Mouse (Mus musculus) embryonic facial prominence, embryonic 11.5 days (tissue): ENCODE measurements around the gene Nagk. TPM values are rescaled to one million over a fixed set of nuclear protein-coding genes. Genes with fewer than 3 reads are reported as not detected.
"Not testable (repeated sequence)": the region's sequence is repeated elsewhere in the genome, so short reads cannot be mapped to it uniquely, and the experiment has no call there.

Experiments used
- ATAC-seq: fragments of 200-750 bp; cut with Nextera tagmentation; replicated peaks from 2 replicates; pipeline ENCODE4 v1.8.0; 2017; ENCODE audit warnings: low read depth; ENCODE audit not compliant: insufficient number of reproducible peaks, low FRiP score, low TSS enrichment
- DNase-seq: peaks from one replicate; pipeline ENCODE4 v3.0.0-alpha.2; 2015; ENCODE audit warnings: low spot score
- H3K27ac ChIP-seq: fragments of 300-500 bp; sonication (generic); replicated peaks from 2 replicates; pipeline ENCODE4 v1.5.1; 2014; ENCODE audit warnings: mild to moderate bottlenecking, low read depth, low read length, control low read depth
- H3K27me3 ChIP-seq: fragments of 300-500 bp; sonication (generic); 2 replicates; pipeline ENCODE4 v1.6.1; 2014; ENCODE audit warnings: mild to moderate bottlenecking, low read length, moderate library complexity, mixed read lengths; ENCODE audit not compliant: control insufficient read depth, insufficient read depth
- H3K36me3 ChIP-seq: fragments of 300-500 bp; sonication (generic); replicated peaks from 2 replicates; pipeline ENCODE4 v1.6.1; 2014; ENCODE audit warnings: low read depth, mild to moderate bottlenecking, low read length, moderate library complexity, mixed read lengths; ENCODE audit not compliant: control insufficient read depth, insufficient read depth
- H3K4me1 ChIP-seq: fragments of 300-500 bp; sonication (generic); 2 replicates; pipeline ENCODE4 v1.6.1; 2014; ENCODE audit warnings: low read length, mixed read lengths; ENCODE audit not compliant: control insufficient read depth, insufficient read depth
- H3K4me2 ChIP-seq: fragments of 300-500 bp; sonication (generic); 2 replicates; pipeline ENCODE4 v1.6.1; 2014; ENCODE audit warnings: low read depth, mild to moderate bottlenecking, control low read depth, low read length, moderate library complexity
- H3K4me3 ChIP-seq: fragments of 300-500 bp; sonication (generic); 2 replicates; pipeline ENCODE4 v1.5.1; 2014; ENCODE audit warnings: low read depth, low read length, control low read depth
- H3K9ac ChIP-seq: fragments of 300-500 bp; sonication (generic); replicated peaks from 2 replicates; pipeline ENCODE4 v1.6.1; 2014; ENCODE audit warnings: mild to moderate bottlenecking, control low read depth, low read length
- H3K9me3 ChIP-seq: fragments of 300-500 bp; sonication (generic); replicated peaks from 2 replicates; pipeline ENCODE4 v1.6.1; 2016; ENCODE audit warnings: mild to moderate bottlenecking, low read length, inconsistent platforms, mixed read lengths; ENCODE audit not compliant: control insufficient read depth
- WGBS: fragments of 180-500 bp; shearing (Covaris S2); extraction: QIAGEN DNeasy Blood & Tissue Kit; methylation state at CpG from one replicate; pipeline ENCODE4 v1.1.7; 2014; 5-methylcytosine and 5-hydroxymethylcytosine counted together
- polyA plus RNA-seq: library from polyadenylated mRNA; unstranded; fragments of >200 nt; fragmentation: Nextera tagmentation; extraction: Ambion mirVana; gene quantifications from 2 replicates; pipeline ENCODE4 v1.2.1, GENCODE M21; 2014

The Nagk gene
- polyA plus RNA-seq, 1 experiment from 2014 or later = 28.9 TPM

GRCm38 (mm10) chr6:83790533-83790932 lies 4.2 kb upstream of the Nagk start:
- not testable (repeated sequence) for H3K4me1 ChIP-seq, DNase-seq, H3K27me3 ChIP-seq, ATAC-seq, H3K27ac ChIP-seq, H3K9ac ChIP-seq, H3K4me3 ChIP-seq, H3K9me3 ChIP-seq, H3K4me2 ChIP-seq, H3K36me3 ChIP-seq
- WGBS = 76% methylated on average over 5 of the region's 5 CpGs

GRCm38 (mm10) chr6:83791251-83791890 lies 3.4 kb upstream of the Nagk start:
- H3K4me3 ChIP-seq = no peak overlapping the region
- no peak for DNase-seq
- WGBS = 69% methylated on average over 4 of the region's 4 CpGs

GRCm38 (mm10) chr6:83795492-83795900 lies 714 bp downstream of the Nagk start:
- peak; percentile 15; the same call in 1 of the 2 replicates for ATAC-seq
- no peaks in the 10 kb centered on the region for H3K36me3 ChIP-seq
- peak overlapping the region; percentile 74 for H3K4me3 ChIP-seq
- H3K4me2 ChIP-seq = peak overlapping the region; percentile 79
- DNase-seq = peak; percentile 11
- peak overlapping the region; percentile 94 for H3K27ac ChIP-seq
- H3K27me3 ChIP-seq = no peaks in the 10 kb centered on the region
- no peaks in the 10 kb centered on the region for H3K9me3 ChIP-seq
- H3K9ac ChIP-seq = peak overlapping the region; percentile 68
- H3K4me1 ChIP-seq = no peaks in the 10 kb centered on the region
- 15% methylated on average over 13 of the region's 13 CpGs for WGBS

More at GRCm38 (mm10) chr6:83791251-83791890, 3.4 kb upstream of the Nagk start:
- no peak overlapping the region for H3K27ac ChIP-seq
- H3K9ac ChIP-seq = no peak overlapping the region
- H3K36me3 ChIP-seq = no peaks in the 10 kb centered on the region
- ATAC-seq = no peak
- H3K9me3 ChIP-seq = no peaks in the 10 kb centered on the region
- H3K4me1 ChIP-seq = no peaks in the 10 kb centered on the region
- no peaks in the 10 kb centered on the region for H3K27me3 ChIP-seq
- H3K4me2 ChIP-seq = no peak overlapping the region

- no peaks in the 10 kb centered on the region for H3K9me3 ChIP-seq
- no peak overlapping the region for H3K9ac ChIP-seq
- no peaks in the 10 kb centered on the region for H3K36me3 ChIP-seq
- no peak for DNase-seq
- H3K4me2 ChIP-seq = no peak overlapping the region
- H3K4me3 ChIP-seq = no peak overlapping the region
- H3K27ac ChIP-seq = no peak overlapping the region
- ATAC-seq = no peak
- H3K27me3 ChIP-seq = no peaks in the 10 kb centered on the region
- 72% methylated on average over 3 of the region's 3 CpGs for WGBS
- H3K4me1 ChIP-seq = no peaks in the 10 kb centered on the region
These were observed 1.9 kb downstream of the Nagk start for GRCm38 (mm10) chr6:83796686-83797085.

GRCm38 (mm10) chr6:83802033-83802432 lies 7.3 kb downstream of the Nagk start:
- no peak overlapping the region for H3K27ac ChIP-seq
- H3K4me3 ChIP-seq = no peak overlapping the region
- no peaks in the 10 kb centered on the region for H3K9me3 ChIP-seq
- WGBS = 85% methylated on average over 5 of the region's 5 CpGs
- no peak overlapping the region for H3K4me2 ChIP-seq
- no peak for ATAC-seq
- H3K36me3 ChIP-seq = peaks cover 3% of the 10 kb centered on the region; the same call in 1 of the 2 replicates
- H3K9ac ChIP-seq = no peak overlapping the region
- H3K4me1 ChIP-seq = no peaks in the 10 kb centered on the region
- no peak for DNase-seq
- no peaks in the 10 kb centered on the region for H3K27me3 ChIP-seq

- H3K4me3 ChIP-seq = no peak overlapping the region
- no peaks in the 10 kb centered on the region for H3K27me3 ChIP-seq
- H3K4me1 ChIP-seq = no peaks in the 10 kb centered on the region
- no peak overlapping the region for H3K27ac ChIP-seq
- ATAC-seq (no peak), DNase-seq (no peak)
- no peak overlapping the region for H3K9ac ChIP-seq
- no peak overlapping the region for H3K4me2 ChIP-seq
- H3K36me3 ChIP-seq = peaks cover 3% of the 10 kb centered on the region; the same call in 1 of the 2 replicates
- WGBS = 87% methylated on average over 3 of the region's 3 CpGs
- H3K9me3 ChIP-seq = no peaks in the 10 kb centered on the region
These were observed 8.1 kb downstream of the Nagk start for GRCm38 (mm10) chr6:83802846-83803245.

- whole genome bisulfite sequencing = 94% methylated on average over 3 of the region's 3 CpGs
- no peak overlapping the region for H3K4me3 ChIP-seq
- no peak overlapping the region for H3K9ac ChIP-seq
- H3K4me2 ChIP-seq = no peak overlapping the region
- H3K36me3 ChIP-seq = peaks cover 2% of the 10 kb centered on the region; the same call in 1 of the 2 replicates
- DNase-seq = no peak
- ATAC-seq = no peak
- no peaks in the 10 kb centered on the region for H3K4me1 ChIP-seq
- no peak overlapping the region for H3K27ac ChIP-seq
- no peaks in the 10 kb centered on the region for H3K27me3 ChIP-seq
- H3K9me3 ChIP-seq = no peaks in the 10 kb centered on the region
These were observed 21.0 kb downstream of the Nagk start for GRCm38 (mm10) chr6:83815801-83816200.

- H3K9me3 ChIP-seq = no peaks in the 10 kb centered on the region
- no peaks in the 10 kb centered on the region for H3K4me1 ChIP-seq
- H3K27me3 ChIP-seq = no peaks in the 10 kb centered on the region
- no peak overlapping the region for H3K4me2 ChIP-seq
- no peak overlapping the region for H3K9ac ChIP-seq
- ATAC-seq (no peak), DNase-seq (no peak)
- no peak overlapping the region for H3K27ac ChIP-seq
- H3K4me3 ChIP-seq = no peak overlapping the region
- no peaks in the 10 kb centered on the region for H3K36me3 ChIP-seq
- WGBS = 76% methylated on average over 1 of the region's 1 CpGs
These were observed 24.2 kb downstream of the Nagk start for GRCm38 (mm10) chr6:83818996-83819395.
